Mouse (Mus musculus): ENCODE measurements around the gene Zbtb17.
A peak's percentile ranks its signal among the peaks of the same experiment; 100 is the strongest.

The Zbtb17 gene

GRCm38 (mm10) chr4:141444451-141445327, at the start of gene Zbtb17:
TSS of gene Zbtb17 (plus strand) at chr4:141444654.
- DNase-seq (ENCODE audit: low read depth, low spot score): peak; percentile 68

- DNase-seq (ENCODE audit: low read depth, low spot score): no peak
Measured at GRCm38 (mm10) chr4:141394751-141395150, 49.7 kb upstream of the Zbtb17 start.

- no peak for DNase-seq (ENCODE audit: low read depth, low spot score)
Measured at GRCm38 (mm10) chr4:141397861-141398260, 46.6 kb upstream of the Zbtb17 start.

- no peak for DNase-seq (ENCODE audit: low read depth, low spot score)
Measured at GRCm38 (mm10) chr4:141398545-141398944, 45.9 kb upstream of the Zbtb17 start, which contains the start of gene Clcnka. TSS of gene Clcnka (minus strand) at chr4:141398724.

- DNase-seq (ENCODE audit: low read depth, low spot score): no peak
Measured at GRCm38 (mm10) chr4:141400171-141400570, 44.3 kb upstream of the Zbtb17 start.

GRCm38 (mm10) chr4:141404518-141405313, 39.7 kb upstream of the Zbtb17 start:
- DNase-seq (ENCODE audit: low read depth, low spot score): peak; percentile 54

- no peak for DNase-seq (ENCODE audit: low read depth, low spot score)
Measured at GRCm38 (mm10) chr4:141405314-141405622, 39.2 kb upstream of the Zbtb17 start.

GRCm38 (mm10) chr4:141406516-141407299, 37.7 kb upstream of the Zbtb17 start:
- DNase-seq (ENCODE audit: low read depth, low spot score): no peak

- DNase-seq (ENCODE audit: low read depth, low spot score): no peak
Measured at GRCm38 (mm10) chr4:141408577-141408976, 35.9 kb upstream of the Zbtb17 start.

- DNase-seq (ENCODE audit: low read depth, low spot score): no peak
Measured at GRCm38 (mm10) chr4:141411430-141411992, 32.9 kb upstream of the Zbtb17 start.

- DNase-seq (ENCODE audit: low read depth, low spot score): no peak
Measured at GRCm38 (mm10) chr4:141415924-141416323, 28.5 kb upstream of the Zbtb17 start, which contains the start of gene Clcnkb. TSS of gene Clcnkb (minus strand) at chr4:141416014.

- no peak for DNase-seq (ENCODE audit: low read depth, low spot score)
Measured at GRCm38 (mm10) chr4:141419398-141420191, 24.9 kb upstream of the Zbtb17 start.

GRCm38 (mm10) chr4:141420192-141420829, 24.1 kb upstream of the Zbtb17 start, which contains the start of gene Hspb7:
TSS of gene Hspb7 (plus strand) at chr4:141420779.
- no peak for DNase-seq (ENCODE audit: low read depth, low spot score)

GRCm38 (mm10) chr4:141420886-141421285, 23.6 kb upstream of the Zbtb17 start:
- DNase-seq (ENCODE audit: low read depth, low spot score): no peak

GRCm38 (mm10) chr4:141421423-141421822, 23.0 kb upstream of the Zbtb17 start:
- DNase-seq (ENCODE audit: low read depth, low spot score): no peak

- DNase-seq (ENCODE audit: low read depth, low spot score): no peak
Measured at GRCm38 (mm10) chr4:141422841-141423240, 21.6 kb upstream of the Zbtb17 start.

GRCm38 (mm10) chr4:141423288-141423687, 21.2 kb upstream of the Zbtb17 start:
- DNase-seq (ENCODE audit: low read depth, low spot score): no peak

GRCm38 (mm10) chr4:141423691-141424431, 20.6 kb upstream of the Zbtb17 start:
- DNase-seq (ENCODE audit: low read depth, low spot score): no peak

Measured in brain, embryonic 18.5 days (tissue).